ENCODE assay signal across 12 mouse cellular contexts in the genomic region with DNA sequence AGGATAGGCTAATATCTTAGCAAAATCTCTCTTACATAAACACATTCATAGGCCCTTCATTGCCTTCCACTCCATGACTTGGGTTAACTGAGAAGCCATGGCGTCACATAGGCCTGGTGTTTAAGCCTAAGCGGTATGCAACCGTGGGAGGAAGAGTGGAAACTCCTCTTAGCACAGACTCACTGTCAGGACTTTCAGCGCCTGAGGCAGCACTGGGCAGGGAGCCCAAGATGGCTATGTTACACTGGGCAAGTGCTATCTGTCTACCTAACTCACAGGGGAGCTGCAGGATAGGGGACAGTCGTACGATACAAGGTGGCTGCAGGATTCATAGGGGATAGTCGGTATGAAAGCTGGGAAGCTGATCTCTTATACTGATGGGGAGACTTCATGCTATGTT.
DNase-seq lines count a peak whose midpoint lies in the region.
"Had no signal": no experiment of that assay in that cellular context is flagged by ENCODE, and none has a peak within 500 bp of the region (broad histone marks: within the 10 kb centered on the region; RNA-seq: fewer than 3 reads in every experiment).

No protein-coding gene starts in this region.

- intact Hi-C loops in gastrocnemius, postnatal 36 days (cut with DNase I), result no loop called here

- DNase-seq in gastrocnemius, postnatal 10 days, result peak; percentile 14
- DNase-seq in gastrocnemius, postnatal 36 days, result no peak
- peak; percentile 1 for DNase-seq in NIH3T3 (ENCODE audit: low read depth)
- peak; percentile 47 for DNase-seq in cerebellum, adult 11-12 months
- DNase-seq in cerebellum, postnatal 25 days, result peak; percentile 60 to 80
- no peak for DNase-seq in urinary bladder, adult 2 months (ENCODE audit: low spot score)
- DNase-seq in kidney, postnatal 36 days, result no peak
- DNase-seq: heart, adult 18-20 months; kidney, adult 8-10 months; kidney, postnatal 4 days; right cerebral cortex, postnatal 25 days; thymus, postnatal 14 days had no signal

Comparison
In these comparisons a context has a peak if more than half of its experiments do, and no peak if none do; other contexts are left out.
1. DNase-seq: peak in gastrocnemius, postnatal 10 days (single experiment), NIH3T3 (single experiment), cerebellum, adult 11-12 months (single experiment) and cerebellum, postnatal 25 days (2 of 2); none in gastrocnemius, postnatal 36 days (0 of 2), urinary bladder, adult 2 months (single experiment) and kidney, postnatal 36 days (0 of 2).